Mouse (Mus musculus): ENCODE measurements around the gene Irx5. TPM values are rescaled to one million over a fixed set of nuclear protein-coding genes. Genes with fewer than 3 reads are reported as not detected.

Gene Irx5
- total and polyA plus RNA-seq, 2 experiments from 2014 or later: 14.1 to 30.5 TPM

- DNase-seq (ENCODE audit: low spot score) (no peak), ATAC-seq (ENCODE audit: low FRiP score) (no peak)
- Histone ChIP-seq H3K27ac (ENCODE audit: low read depth, low read length) (peak overlapping the region; percentile 65), H3K4me3 (ENCODE audit: low read depth, low read length) (peak overlapping the region; percentile 32), H3K9ac (replicated peaks; ENCODE audit: low read length, poor library complexity, severe bottlenecking) (0 out of 2 replicates have a peak overlapping the region, but pooled peaks have one; percentile 1), H3K9me3 (ENCODE audit: low read length) (no peaks in the 10 kb centered on the region), H3K36me3 (ENCODE audit: insufficient read depth, low read length) (no peaks in the 10 kb centered on the region), H3K4me2 (ENCODE audit: low read depth, low read length, poor library complexity, severe bottlenecking) (peak overlapping the region; percentile 51), H3K4me1 (ENCODE audit: insufficient read depth, low read length) (peaks cover 12% of the 10 kb centered on the region), H3K27me3 (ENCODE audit: insufficient read depth, low read length) (peaks cover 17% of the 10 kb centered on the region; the same call in 1 of the 2 replicates)
- WGBS: 5% methylated on average over 15 of the region's 15 CpGs
- TF ChIP-seq CTCF (IDR thresholded peaks at IDR 0.05): no peak
Observed at GRCm38 (mm10) chr8:92362396-92363115, 5.1 kb downstream of the Irx5 start.

DNA sequence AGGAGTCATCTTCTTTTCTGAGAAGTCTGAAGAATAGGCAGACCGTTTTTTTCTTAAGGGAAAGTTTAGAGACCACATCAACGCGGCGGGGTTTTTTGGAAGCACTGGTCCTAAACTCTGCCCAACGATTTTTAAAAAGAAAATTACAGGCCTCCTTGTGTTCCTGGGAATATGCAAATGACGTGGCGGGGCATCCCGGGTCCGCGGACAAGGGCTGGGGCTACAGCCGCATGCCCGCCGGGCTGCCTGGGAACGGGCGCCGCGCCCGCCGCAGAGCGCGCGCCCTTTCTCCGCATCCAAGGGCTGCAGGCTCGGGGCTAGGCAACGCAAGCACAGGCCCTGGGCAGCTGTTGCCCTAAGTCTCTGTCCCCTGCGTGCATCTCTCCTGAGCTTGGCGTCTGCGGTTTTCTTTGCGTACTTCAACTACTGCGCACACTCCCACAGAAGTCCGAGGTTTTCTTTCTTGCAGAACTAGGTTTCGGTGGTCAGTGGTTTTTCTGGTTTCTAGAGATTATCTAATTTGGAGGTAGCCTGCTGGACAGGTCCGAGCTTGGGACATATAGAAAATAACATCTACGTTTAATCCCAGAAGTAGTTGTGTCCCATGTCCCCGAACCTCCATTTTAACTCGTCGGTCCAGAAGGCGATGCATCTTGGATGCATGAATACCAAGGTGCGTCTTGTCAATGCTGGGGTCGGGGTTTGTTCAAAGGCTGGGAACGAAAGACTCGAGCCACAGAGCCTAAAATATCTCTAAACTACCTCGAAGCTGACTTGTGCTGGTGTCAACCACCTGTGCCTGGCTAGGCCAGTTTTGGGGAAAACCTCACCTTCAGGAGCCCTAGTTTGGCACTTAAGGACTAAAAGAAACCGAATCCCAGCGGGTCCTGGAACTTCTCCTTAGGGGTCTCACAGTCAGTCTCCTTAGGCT lies 6.1 kb downstream of the Irx5 start:
- Histone ChIP-seq H3K36me3 (ENCODE audit: insufficient read depth, low read length) (no peaks in the 10 kb centered on the region), H3K4me2 (ENCODE audit: low read depth, low read length, poor library complexity, severe bottlenecking) (peak overlapping the region; percentile 51), H3K9me3 (ENCODE audit: low read length) (no peaks in the 10 kb centered on the region), H3K4me3 (ENCODE audit: low read depth, low read length) (peak overlapping the region; percentile 32), H3K9ac (replicated peaks; ENCODE audit: low read length, poor library complexity, severe bottlenecking) (peak overlapping the region; percentile 37), H3K27ac (ENCODE audit: low read depth, low read length) (peak overlapping the region; percentile 65), H3K27me3 (ENCODE audit: insufficient read depth, low read length) (peaks cover 20% of the 10 kb centered on the region; the same call in 1 of the 2 replicates), H3K4me1 (ENCODE audit: insufficient read depth, low read length) (peaks cover 12% of the 10 kb centered on the region)
- 6% methylated on average over 45 of the region's 45 CpGs for WGBS
- no peak for TF ChIP-seq CTCF (IDR thresholded peaks at IDR 0.05)
- ATAC-seq (ENCODE audit: low FRiP score) (no peak), DNase-seq (ENCODE audit: low spot score) (peak; percentile 47)

GRCm38 (mm10) chr8:92364148-92364775 lies 6.8 kb downstream of the Irx5 start:
- H3K36me3 ChIP-seq (ENCODE audit: insufficient read depth, low read length): no peaks in the 10 kb centered on the region
- DNase-seq (ENCODE audit: low spot score) (peak; percentile 38), ATAC-seq (ENCODE audit: low FRiP score) (no peak)
- H3K27me3 ChIP-seq (ENCODE audit: insufficient read depth, low read length): peaks cover 20% of the 10 kb centered on the region; the same call in 1 of the 2 replicates
- peak overlapping the region; percentile 51 for H3K4me2 ChIP-seq (ENCODE audit: low read depth, low read length, poor library complexity, severe bottlenecking)
- H3K4me3 ChIP-seq (ENCODE audit: low read depth, low read length): peak overlapping the region; percentile 32
- H3K4me1 ChIP-seq (ENCODE audit: insufficient read depth, low read length): peaks cover 12% of the 10 kb centered on the region
- peak overlapping the region; percentile 2; the same call in 1 of the 2 replicates for H3K27ac ChIP-seq (ENCODE audit: low read depth, low read length)
- WGBS: 16% methylated on average over 15 of the region's 20 CpGs
- H3K9ac ChIP-seq (replicated peaks; ENCODE audit: low read length, poor library complexity, severe bottlenecking): peak overlapping the region; percentile 33; the same call in 1 of the 2 replicates
- H3K9me3 ChIP-seq (ENCODE audit: low read length): no peaks in the 10 kb centered on the region
- peak; percentile 65 for TF ChIP-seq CTCF (IDR thresholded peaks at IDR 0.05)

DNA sequence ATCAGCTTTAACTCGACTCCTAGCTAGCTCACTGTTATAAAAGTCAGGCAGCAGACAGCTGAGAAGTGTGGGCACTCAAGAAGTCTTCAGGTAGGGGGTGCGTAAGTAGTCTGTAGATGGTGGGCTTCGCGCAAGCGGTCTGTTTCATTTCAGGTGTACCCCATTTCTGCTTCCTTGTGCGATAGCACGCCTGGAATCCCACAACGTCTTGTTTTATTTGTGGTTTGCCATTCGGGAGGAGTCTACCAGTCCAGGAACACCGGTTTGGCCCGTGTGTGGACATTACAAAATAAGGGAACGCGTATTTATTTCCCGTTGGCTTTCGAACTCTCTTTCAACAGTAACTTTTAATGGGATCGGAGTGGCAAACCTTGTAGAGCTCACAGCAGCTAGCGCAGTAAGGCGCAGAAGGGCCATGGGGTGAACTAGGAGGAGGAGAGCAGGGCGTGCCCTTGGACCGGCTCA lies 7.4 kb downstream of the Irx5 start:
- H3K27ac ChIP-seq (ENCODE audit: low read depth, low read length): 0 out of 2 replicates have a peak overlapping the region, but pooled peaks have one; percentile 2
- peak overlapping the region; percentile 51 for H3K4me2 ChIP-seq (ENCODE audit: low read depth, low read length, poor library complexity, severe bottlenecking)
- 28% methylated on average over 20 of the region's 20 CpGs for WGBS

GRCm38 (mm10) chr8:92365241-92365943 lies 8.0 kb downstream of the Irx5 start:
- H3K27ac ChIP-seq (ENCODE audit: low read depth, low read length): peak overlapping the region; percentile 57; the same call in 1 of the 2 replicates
- H3K9me3 ChIP-seq (ENCODE audit: low read length): no peaks in the 10 kb centered on the region
- H3K27me3 ChIP-seq (ENCODE audit: insufficient read depth, low read length): peaks cover 20% of the 10 kb centered on the region; the same call in 1 of the 2 replicates
- no peak for TF ChIP-seq CTCF (IDR thresholded peaks at IDR 0.05)
- peak overlapping the region; percentile 12 for H3K4me3 ChIP-seq (ENCODE audit: low read depth, low read length)
- H3K9ac ChIP-seq (replicated peaks; ENCODE audit: low read length, poor library complexity, severe bottlenecking): 0 out of 2 replicates have a peak overlapping the region, but pooled peaks have one; percentile 14
- 9% methylated on average over 36 of the region's 36 CpGs for WGBS
- peaks cover 9% of the 10 kb centered on the region for H3K4me1 ChIP-seq (ENCODE audit: insufficient read depth, low read length)
- ATAC-seq (ENCODE audit: low FRiP score): no peak
- peak; percentile 42 for DNase-seq (ENCODE audit: low spot score)
- H3K36me3 ChIP-seq (ENCODE audit: insufficient read depth, low read length): no peaks in the 10 kb centered on the region
- peak overlapping the region; percentile 51 for H3K4me2 ChIP-seq (ENCODE audit: low read depth, low read length, poor library complexity, severe bottlenecking)

More for the DNA sequence above, 7.4 kb downstream of the Irx5 start:
- Histone ChIP-seq H3K9me3 (ENCODE audit: low read length) (no peaks in the 10 kb centered on the region), H3K9ac (replicated peaks; ENCODE audit: low read length, poor library complexity, severe bottlenecking) (0 out of 2 replicates have a peak overlapping the region, but pooled peaks have one; percentile 33), H3K27me3 (ENCODE audit: insufficient read depth, low read length) (peaks cover 20% of the 10 kb centered on the region; the same call in 1 of the 2 replicates), H3K36me3 (ENCODE audit: insufficient read depth, low read length) (no peaks in the 10 kb centered on the region), H3K4me3 (ENCODE audit: low read depth, low read length) (peak overlapping the region; percentile 32), H3K4me1 (ENCODE audit: insufficient read depth, low read length) (peaks cover 12% of the 10 kb centered on the region)
- ATAC-seq (ENCODE audit: low FRiP score) (no peak), DNase-seq (ENCODE audit: low spot score) (no peak)
- TF ChIP-seq CTCF (IDR thresholded peaks at IDR 0.05): no peak

Measured in midbrain, postnatal 0 days (tissue).